Mouse (Mus musculus): Measurements from ENCODE around the gene Arvcf.
A peak's percentile ranks its signal among the peaks of the same experiment; 100 is the strongest.

Gene Arvcf

GRCm38 (mm10) chr16:18347931-18348600 is at the start of gene Arvcf, which contains the start of gene Tango2:
Arvcf (plus strand) TSS chr16:18348182.
Tango2 (minus strand) TSS chr16:18348103.
- peak; percentile 94 for DNase-seq (ENCODE audit: low read depth, low spot score)

GRCm38 (mm10) chr16:18308159-18308558 is 39.8 kb upstream of the Arvcf start:
- DNase-seq (ENCODE audit: low read depth, low spot score): no peak

GRCm38 (mm10) chr16:18318992-18319391 is 29.0 kb upstream of the Arvcf start:
- DNase-seq (ENCODE audit: low read depth, low spot score): no peak

- no peak for DNase-seq (ENCODE audit: low read depth, low spot score)
Measured at GRCm38 (mm10) chr16:18321443-18321842, 26.5 kb upstream of the Arvcf start.

- DNase-seq (ENCODE audit: low read depth, low spot score): no peak
Measured at GRCm38 (mm10) chr16:18323460-18323859, 24.5 kb upstream of the Arvcf start.

- no peak for DNase-seq (ENCODE audit: low read depth, low spot score)
Measured at GRCm38 (mm10) chr16:18324031-18324430, 24.0 kb upstream of the Arvcf start.

GRCm38 (mm10) chr16:18325741-18326140 is 22.2 kb upstream of the Arvcf start:
- no peak for DNase-seq (ENCODE audit: low read depth, low spot score)

- no peak for DNase-seq (ENCODE audit: low read depth, low spot score)
Measured at GRCm38 (mm10) chr16:18327936-18328335, 20.0 kb upstream of the Arvcf start.

- DNase-seq (ENCODE audit: low read depth, low spot score): no peak
Measured at GRCm38 (mm10) chr16:18328524-18328923, 19.5 kb upstream of the Arvcf start.

- DNase-seq (ENCODE audit: low read depth, low spot score): no peak
Measured at GRCm38 (mm10) chr16:18333976-18334375, 14.0 kb upstream of the Arvcf start.

- no peak for DNase-seq (ENCODE audit: low read depth, low spot score)
Measured at GRCm38 (mm10) chr16:18335981-18336380, 12.0 kb upstream of the Arvcf start.

- DNase-seq (ENCODE audit: low read depth, low spot score): no peak
Measured at GRCm38 (mm10) chr16:18337261-18337660, 10.7 kb upstream of the Arvcf start.

GRCm38 (mm10) chr16:18339866-18340265 is 8.1 kb upstream of the Arvcf start:
- no peak for DNase-seq (ENCODE audit: low read depth, low spot score)

GRCm38 (mm10) chr16:18341605-18342004 is 6.4 kb upstream of the Arvcf start:
- no peak for DNase-seq (ENCODE audit: low read depth, low spot score)

GRCm38 (mm10) chr16:18342076-18342475 is 5.9 kb upstream of the Arvcf start:
- no peak for DNase-seq (ENCODE audit: low read depth, low spot score)

- DNase-seq (ENCODE audit: low read depth, low spot score): no peak
Measured at GRCm38 (mm10) chr16:18342650-18343570, 5.1 kb upstream of the Arvcf start.

- peak; percentile 95 for DNase-seq (ENCODE audit: low read depth, low spot score)
Measured at GRCm38 (mm10) chr16:18343778-18344177, 4.2 kb upstream of the Arvcf start.

- peak; percentile 81 for DNase-seq (ENCODE audit: low read depth, low spot score)
Measured at GRCm38 (mm10) chr16:18345243-18345642, 2.7 kb upstream of the Arvcf start.

GRCm38 (mm10) chr16:18348601-18349175 is 706 bp downstream of the Arvcf start:
- DNase-seq (ENCODE audit: low read depth, low spot score): no peak

- DNase-seq (ENCODE audit: low read depth, low spot score): no peak
Measured at GRCm38 (mm10) chr16:18349761-18350325, 1.9 kb downstream of the Arvcf start.

GRCm38 (mm10) chr16:18351313-18352055 is 3.5 kb downstream of the Arvcf start:
- DNase-seq (ENCODE audit: low read depth, low spot score): no peak
